Mouse (Mus musculus): ENCODE measurements around the gene Trim8.

Trim8 gene

GRCm38 (mm10) chr19:46504822-46505417 lies 3.4 kb downstream of the Trim8 start:
- DNase-seq (ENCODE audit: low spot score), result no peak

- DNase-seq (ENCODE audit: low spot score), result no peak
Observed at GRCm38 (mm10) chr19:46505646-46506371, 4.3 kb downstream of the Trim8 start.

GRCm38 (mm10) chr19:46506372-46506717 lies 4.8 kb downstream of the Trim8 start:
- no peak for DNase-seq (ENCODE audit: low spot score)

DNA sequence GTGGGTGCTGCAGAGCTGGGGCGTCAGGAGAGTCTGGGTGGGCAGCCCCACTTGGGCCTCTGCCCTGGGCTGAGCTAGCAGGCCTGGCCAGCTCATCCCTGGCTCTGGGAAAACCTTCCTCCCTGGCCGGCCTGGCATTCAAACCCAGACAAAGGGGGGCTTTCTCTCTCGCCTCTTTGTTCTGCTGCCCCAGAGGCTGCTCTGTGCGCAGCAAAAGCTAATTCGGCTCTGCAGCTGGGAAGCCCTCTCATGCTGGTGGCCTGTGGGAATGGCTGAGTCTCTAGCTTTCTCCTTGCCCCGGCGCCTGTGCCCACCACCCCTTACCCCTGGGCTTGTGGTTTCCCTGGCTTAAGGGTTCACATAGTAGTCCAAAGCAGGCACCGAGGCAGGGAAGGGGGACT lies 5.7 kb downstream of the Trim8 start:
- no peak for DNase-seq (ENCODE audit: low spot score)

- DNase-seq (ENCODE audit: low spot score), result no peak
Observed at GRCm38 (mm10) chr19:46507806-46508205, 6.3 kb downstream of the Trim8 start.

GRCm38 (mm10) chr19:46508738-46509137 lies 7.2 kb downstream of the Trim8 start:
- no peak for DNase-seq (ENCODE audit: low spot score)

DNA sequence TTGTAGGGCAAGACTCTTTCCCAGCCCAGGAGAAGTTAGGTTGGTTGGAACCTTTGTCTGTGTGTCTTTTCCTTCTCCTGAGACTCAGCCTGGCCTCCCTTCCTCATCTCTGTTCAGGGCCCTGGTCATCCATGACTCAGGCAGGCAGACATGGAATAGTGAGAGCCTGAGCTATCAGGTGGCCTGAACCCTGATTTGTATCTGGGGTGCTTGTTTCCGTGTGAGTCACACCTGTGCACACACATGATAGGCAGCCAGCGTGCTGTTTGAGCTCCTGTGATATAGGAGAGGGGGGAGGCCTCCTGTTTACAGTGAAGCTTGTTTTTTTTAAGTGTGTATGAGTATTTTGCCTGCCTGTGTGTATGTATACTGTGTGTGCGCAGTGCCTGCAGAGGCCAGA lies 7.7 kb downstream of the Trim8 start:
- no peak for DNase-seq (ENCODE audit: low spot score)

- DNase-seq (ENCODE audit: low spot score), result no peak
Observed at GRCm38 (mm10) chr19:46509736-46510135, 8.2 kb downstream of the Trim8 start.

GRCm38 (mm10) chr19:46510401-46510800 lies 8.9 kb downstream of the Trim8 start:
- no peak for DNase-seq (ENCODE audit: low spot score)

DNA sequence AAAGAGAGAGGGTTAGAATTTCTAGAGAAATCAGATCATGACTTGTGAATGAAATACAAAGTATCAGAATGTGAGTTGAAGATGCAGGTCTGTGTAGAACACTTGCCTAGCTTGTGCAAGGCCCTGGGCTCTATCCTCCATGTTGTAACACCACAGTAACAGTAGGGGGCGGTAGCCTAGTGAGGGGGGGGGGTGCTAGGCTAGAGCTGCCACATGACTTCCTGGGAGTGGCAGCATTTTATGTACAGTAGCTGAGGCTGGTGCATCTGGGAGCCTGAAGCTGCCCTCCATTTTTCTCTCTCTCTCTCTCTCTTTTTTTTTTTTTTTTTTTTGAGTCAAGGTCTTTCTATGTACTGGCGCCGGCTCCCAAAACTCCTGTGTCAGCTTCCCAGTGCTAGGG lies 9.3 kb downstream of the Trim8 start:
- DNase-seq (ENCODE audit: low spot score), result no peak

- DNase-seq (ENCODE audit: low spot score), result no peak
Observed at GRCm38 (mm10) chr19:46511263-46511662, 9.8 kb downstream of the Trim8 start.

- DNase-seq (ENCODE audit: low spot score), result no peak
Observed at GRCm38 (mm10) chr19:46514387-46514786, 12.9 kb downstream of the Trim8 start.

- no peak for DNase-seq (ENCODE audit: low spot score)
Observed at GRCm38 (mm10) chr19:46515287-46515821, 13.9 kb downstream of the Trim8 start.

DNA sequence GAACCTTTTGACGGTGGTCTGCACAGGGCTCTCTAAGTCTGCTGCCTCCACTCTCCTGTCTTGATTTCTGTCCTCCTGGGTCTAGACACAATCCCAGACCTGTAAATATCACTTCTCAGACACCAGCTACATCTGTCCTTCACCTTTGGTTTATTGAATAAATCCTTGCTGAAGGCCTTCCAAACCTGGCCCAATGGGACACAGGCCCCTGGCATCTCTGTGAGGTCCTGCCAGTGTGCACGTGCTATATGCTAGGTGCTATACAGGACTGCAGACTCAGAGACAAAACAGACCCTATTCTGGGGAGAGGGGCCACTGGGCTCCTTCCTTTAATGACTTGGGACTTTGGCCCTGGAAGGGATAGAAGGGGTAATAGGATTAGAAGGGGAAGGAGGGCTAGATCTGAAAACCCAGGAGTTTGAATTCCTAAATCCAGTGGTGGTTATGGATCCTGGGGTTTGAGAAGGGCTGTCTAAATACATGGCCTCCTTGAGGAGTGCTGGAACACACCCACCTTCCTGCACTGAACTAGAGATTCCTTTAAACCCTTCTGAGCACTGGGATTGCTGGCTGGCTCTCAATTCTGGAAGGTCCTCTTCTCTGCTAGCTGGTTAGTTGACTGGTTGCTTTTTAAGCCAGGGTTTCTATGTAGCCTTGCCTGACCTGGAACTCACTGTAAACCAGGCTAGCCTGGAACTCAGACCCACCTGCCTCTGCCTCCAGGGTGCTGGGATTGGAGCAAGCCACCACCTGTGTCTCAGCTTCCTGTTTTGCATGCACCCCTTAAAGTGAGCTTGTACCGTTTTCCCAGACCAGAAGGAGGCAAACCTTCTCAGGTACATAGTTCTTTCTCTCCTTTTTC lies 15.4 kb downstream of the Trim8 start:
- DNase-seq (ENCODE audit: low spot score), result no peak

GRCm38 (mm10) chr19:46517529-46518351 lies 16.2 kb downstream of the Trim8 start:
- DNase-seq (ENCODE audit: low spot score), result no peak

GRCm38 (mm10) chr19:46518352-46518787 lies 16.9 kb downstream of the Trim8 start:
- no peak for DNase-seq (ENCODE audit: low spot score)

DNA sequence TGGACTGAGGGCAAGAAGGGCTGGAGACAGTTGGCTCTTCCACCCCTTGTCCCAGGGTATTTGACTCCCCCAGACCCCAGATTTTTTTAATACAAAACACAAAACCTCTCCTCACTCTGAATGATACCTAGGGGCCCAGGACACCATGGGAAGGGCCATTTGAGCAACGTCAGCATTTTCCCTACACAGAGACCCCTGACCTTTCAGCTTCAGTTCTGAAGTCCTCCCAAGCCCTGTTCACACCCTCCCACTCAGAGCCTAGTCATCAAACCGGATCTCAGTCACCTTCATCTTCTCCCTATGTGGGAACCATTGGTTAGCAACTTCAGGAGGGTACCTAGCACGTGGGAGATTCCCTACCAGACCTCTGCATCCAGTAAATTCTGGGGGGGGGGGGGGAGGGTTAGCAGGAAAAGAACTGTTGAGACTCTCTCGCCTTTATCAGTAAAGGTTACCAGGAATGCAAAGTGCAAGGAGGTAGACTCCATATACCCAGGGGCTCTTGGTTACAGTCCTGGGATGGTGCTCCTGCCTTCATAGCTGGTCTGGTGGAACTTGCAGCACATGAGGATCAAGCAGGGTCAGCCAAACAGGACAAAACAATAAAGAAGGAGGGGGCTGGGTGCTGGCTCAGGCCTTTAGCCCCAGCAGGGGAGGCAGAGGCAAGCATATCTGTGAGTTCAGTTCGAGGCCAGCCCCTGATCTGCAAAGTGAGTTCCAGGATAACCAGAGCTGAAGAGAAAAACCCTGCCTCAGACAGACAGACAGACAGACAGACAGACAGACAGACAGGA lies 17.5 kb downstream of the Trim8 start:
- DNase-seq (ENCODE audit: low spot score), result no peak

GRCm38 (mm10) chr19:46521698-46522097 lies 20.2 kb downstream of the Trim8 start:
- DNase-seq (ENCODE audit: low spot score), result no peak

- no peak for DNase-seq (ENCODE audit: low spot score)
Observed at GRCm38 (mm10) chr19:46522433-46523044, 21.0 kb downstream of the Trim8 start.

DNA sequence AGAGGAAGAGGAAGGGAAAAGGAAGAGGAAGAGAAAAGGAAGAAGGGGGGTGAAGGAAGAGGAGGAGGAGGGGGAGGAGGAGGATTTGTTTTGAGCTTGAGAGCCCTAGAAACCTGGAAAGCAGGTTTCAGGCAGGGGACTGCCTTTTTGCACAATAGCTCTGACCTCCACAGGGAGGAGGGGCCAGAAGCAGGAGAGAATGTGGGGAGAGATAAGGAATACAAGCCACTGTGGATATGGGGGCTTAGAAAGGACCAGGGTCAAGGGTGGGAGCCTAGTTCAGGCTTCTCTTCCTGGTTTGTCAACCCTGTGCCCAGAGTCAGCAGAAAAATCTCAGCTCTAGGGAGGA lies 21.6 kb downstream of the Trim8 start:
- DNase-seq (ENCODE audit: low spot score), result no peak
